15 mouse cellular contexts compared by ENCODE assay signal in the genomic region with DNA sequence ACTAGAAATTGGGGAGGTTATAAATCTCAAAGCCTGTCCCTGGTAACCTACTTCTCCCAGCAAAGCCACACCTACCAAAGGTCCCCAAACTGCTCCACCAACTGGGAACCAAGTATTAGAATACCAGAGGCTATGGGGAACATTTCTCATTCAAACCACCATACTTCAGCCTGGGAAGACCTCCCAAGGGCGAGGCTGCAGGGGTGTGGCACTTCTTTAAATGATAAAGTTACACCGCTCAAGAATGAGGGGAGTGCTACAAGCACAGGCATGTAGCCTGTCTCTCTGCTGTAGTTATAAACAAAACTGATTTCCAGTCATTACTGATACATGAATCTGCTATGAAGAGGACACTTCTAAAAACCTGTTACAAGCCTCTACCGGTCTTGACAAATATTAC.
"Had no signal": no experiment of that assay in that cellular context is flagged by ENCODE, and none has a peak within 500 bp of the region (broad histone marks: within the 10 kb centered on the region; RNA-seq: fewer than 3 reads in every experiment).

No protein-coding gene starts in this region.

- H3K9me3 ChIP-seq: limb, embryonic 13.5 days; liver, embryonic 15.5 days; midbrain, embryonic 12.5 days; neural tube, embryonic 13.5 days; stomach, embryonic 15.5 days had no signal

- H3K4me3 ChIP-seq: limb, embryonic 13.5 days; liver, embryonic 15.5 days; midbrain, embryonic 12.5 days; neural tube, embryonic 13.5 days; stomach, embryonic 15.5 days had no signal

- DNase-seq: kidney, adult 18-20 months; kidney, postnatal 14 days; left cerebral cortex, postnatal 4 days; lung, embryonic 14.5 days; lung, postnatal 10 days; lung, postnatal 4 days; right cerebral cortex, postnatal 14 days; thymus, adult 2 months; thymus, postnatal 36 days had no signal

- H3K4me1 ChIP-seq: limb, embryonic 13.5 days; neural tube, embryonic 13.5 days; stomach, embryonic 15.5 days had no signal

- H3K36me3 ChIP-seq: stomach, embryonic 15.5 days had no signal

- H3K27ac ChIP-seq: limb, embryonic 13.5 days; liver, embryonic 15.5 days; midbrain, embryonic 12.5 days; neural tube, embryonic 13.5 days; stomach, embryonic 15.5 days had no signal

- H3K27me3 ChIP-seq: limb, embryonic 13.5 days; liver, embryonic 15.5 days; midbrain, embryonic 12.5 days; neural tube, embryonic 13.5 days; stomach, embryonic 15.5 days had no signal

- H3K9ac ChIP-seq: limb, embryonic 13.5 days; liver, embryonic 15.5 days; lung, embryonic 14.5 days; midbrain, embryonic 12.5 days; neural tube, embryonic 13.5 days; stomach, embryonic 15.5 days had no signal

- ATAC-seq: midbrain, embryonic 16.5 days had no signal

- H3K4me2 ChIP-seq: limb, embryonic 13.5 days; liver, embryonic 15.5 days; lung, embryonic 14.5 days; midbrain, embryonic 12.5 days; neural tube, embryonic 13.5 days; stomach, embryonic 15.5 days had no signal
